Mouse (Mus musculus) hindlimb bud, embryonic 11.5 days (tissue): ENCODE results near the gene Disc1.
A peak's percentile ranks its signal among the peaks of the same experiment; 100 is the strongest.

Experiments
- DNase-seq: peaks from one replicate; pipeline ENCODE4 v3.0.0-alpha.2; 2012; ENCODE audit warnings: low read depth, low spot score; ENCODE audit errors: extremely low spot score

Disc1 gene

DNA sequence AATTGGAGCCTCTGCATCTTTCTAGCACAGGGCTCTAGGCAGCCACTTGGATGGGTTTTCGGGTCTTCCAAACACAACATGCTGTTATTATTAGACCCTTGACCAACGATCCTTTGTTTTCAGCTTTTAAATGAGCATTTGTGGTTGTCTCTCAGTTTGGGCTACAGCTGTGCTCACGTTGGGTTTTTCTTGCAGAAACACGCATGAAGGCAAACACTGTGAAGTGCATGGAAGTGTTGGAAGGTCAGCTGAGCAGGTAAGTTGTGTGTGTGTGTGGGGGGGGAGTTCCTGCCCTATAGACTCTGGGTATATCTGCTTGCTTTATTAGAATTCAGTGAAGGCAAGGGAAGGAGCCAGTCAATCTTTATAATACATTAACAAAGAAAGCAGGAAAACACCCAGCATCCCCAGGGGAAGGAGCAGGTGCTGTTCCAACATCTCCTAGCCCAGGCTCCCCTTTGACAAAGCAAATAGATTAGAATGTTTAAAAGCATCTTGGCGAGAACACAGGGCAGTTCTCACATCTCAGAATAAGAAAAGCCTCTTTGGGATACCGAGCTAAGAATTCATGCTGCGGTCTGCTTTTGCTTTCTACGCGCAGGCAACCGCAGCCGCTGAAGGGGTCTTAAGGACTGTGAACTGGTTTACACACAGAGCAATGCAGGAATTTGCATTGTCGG lies 164.0 kb downstream of the Disc1 start:
- no peak for DNase-seq

DNA sequence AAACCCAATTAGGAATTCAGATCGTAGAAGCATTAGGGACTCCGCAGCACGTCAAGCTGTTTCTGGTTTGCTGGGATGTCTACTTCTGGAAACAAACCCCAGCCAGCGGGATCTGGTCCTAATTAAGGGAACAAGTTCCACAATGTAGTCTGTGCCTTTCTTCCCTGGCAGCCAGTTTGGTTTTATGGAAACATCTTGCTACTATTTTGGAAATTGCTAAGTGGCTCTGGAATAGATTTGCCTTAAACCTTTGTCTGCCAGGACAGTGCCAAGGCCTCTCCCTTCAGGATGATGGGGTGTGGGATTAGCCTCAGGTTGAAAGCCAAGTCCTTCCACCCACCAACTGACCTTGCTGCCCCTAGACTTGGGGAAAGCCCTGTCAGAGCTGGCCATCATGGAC lies 164.7 kb downstream of the Disc1 start:
- DNase-seq: peak; percentile 85

DNA sequence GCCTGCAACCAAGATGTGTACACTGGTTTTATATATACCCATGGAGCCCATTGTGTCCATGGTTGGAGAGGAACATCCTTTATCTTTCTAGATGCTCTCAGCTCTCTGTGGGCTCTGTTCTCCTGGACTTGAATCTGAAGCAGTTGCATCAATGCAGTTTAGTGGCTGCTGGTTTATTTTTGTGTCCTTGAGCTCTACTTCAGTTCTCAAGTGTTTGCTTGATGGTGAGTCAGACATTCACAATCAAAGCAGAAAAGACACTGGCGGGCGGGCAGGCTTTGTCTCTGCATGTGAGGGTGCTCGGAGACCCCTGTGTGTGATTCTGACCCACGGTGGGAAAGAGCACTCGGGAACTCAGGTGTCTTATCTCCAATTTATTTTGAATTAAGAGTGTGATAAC lies 166.6 kb downstream of the Disc1 start:
- DNase-seq: no peak

DNA sequence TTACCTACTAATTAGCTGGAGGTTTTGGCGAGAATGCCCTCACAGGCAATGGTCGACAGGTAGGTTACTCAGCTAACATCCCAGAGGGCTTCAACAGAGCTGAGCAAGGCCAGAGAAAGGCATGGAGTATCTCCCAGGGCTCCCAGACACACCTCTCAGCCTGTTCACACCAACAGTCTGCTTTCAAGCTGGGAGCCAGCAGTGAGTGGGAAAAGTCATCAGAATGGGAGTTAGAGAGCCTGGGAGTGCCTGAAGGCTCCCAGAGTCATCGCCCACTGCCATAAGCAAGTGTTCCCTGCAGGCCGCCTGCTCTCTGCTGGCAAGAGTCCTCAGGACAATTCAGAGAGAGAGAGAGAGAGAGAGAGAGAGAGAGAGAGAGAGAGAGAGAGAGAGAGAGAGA lies 167.1 kb downstream of the Disc1 start:
- DNase-seq: no peak

DNA sequence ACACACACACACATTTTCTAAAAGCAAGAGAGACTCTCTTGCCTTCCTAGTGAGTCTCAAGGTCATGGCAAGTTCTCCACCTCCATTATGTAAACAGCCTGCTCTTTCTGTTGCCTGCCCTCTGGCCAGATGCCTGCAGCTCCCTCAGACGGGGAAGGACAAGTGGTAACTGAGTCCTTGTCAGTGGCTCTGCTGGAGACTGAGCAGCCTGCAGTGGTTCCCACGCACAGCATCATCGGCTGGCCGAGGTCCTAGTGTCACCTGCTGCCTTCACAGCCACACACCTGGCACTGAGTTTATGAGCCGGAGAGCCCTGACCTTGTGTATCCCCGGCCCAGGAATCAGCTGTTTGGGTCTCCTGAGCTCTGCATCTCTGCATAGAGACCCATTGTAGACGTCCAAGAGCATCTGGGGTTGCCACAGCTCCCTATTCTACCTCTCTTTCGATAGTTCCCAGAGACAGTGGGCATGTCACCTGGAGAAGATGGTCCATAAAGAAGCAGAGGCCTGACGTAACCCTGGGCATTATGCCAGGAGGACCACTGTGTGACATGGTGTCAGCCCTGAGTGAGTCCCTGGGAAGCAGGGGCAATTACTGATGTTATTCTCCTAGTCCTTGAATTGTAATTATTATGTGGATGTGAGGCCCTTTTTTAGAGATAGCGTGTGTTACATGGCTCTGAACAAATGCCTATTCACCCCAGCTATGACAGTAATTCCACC lies 169.2 kb downstream of the Disc1 start:
- no peak for DNase-seq

DNA sequence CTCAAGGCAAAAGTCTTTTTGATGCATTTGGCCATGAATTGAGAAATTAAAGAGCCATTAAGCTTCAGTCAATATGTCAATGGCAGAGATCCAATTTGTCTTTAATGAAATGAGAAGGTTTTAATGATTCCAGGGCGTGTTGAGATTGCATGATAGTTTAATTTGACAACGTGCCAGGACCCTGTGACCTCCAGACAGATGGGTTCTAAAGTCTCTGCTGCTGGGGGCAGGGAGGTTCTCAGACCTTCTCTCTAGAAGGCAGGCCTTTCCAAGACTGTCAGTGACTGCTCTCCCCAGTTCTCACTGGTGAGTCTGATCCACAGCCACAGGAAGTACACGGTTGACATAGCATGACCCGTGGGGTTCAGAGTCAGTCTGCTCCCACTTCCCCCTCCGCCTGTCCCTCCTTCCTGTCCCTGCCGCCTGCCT lies 170.3 kb downstream of the Disc1 start:
- no peak for DNase-seq

DNA sequence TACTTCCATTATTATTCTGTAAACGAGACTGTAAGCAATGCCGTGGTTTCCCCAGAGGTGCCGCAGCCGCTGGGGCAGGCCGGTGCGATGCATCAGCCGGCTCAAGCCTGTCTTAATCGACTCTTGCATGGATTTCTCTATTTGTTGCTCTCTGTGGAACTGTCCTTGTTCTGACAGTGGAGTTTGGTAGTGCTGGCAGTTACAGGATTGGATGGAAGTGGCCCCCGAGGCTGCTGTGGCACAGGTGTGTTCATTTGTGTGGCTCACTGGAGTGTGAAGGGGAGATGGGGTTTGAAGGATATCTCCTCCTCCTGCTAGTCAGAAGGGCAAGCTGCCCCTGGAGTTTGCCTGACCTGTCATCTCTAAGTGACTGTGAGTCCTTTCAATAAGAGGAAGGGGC lies 171.3 kb downstream of the Disc1 start:
- no peak for DNase-seq

DNA sequence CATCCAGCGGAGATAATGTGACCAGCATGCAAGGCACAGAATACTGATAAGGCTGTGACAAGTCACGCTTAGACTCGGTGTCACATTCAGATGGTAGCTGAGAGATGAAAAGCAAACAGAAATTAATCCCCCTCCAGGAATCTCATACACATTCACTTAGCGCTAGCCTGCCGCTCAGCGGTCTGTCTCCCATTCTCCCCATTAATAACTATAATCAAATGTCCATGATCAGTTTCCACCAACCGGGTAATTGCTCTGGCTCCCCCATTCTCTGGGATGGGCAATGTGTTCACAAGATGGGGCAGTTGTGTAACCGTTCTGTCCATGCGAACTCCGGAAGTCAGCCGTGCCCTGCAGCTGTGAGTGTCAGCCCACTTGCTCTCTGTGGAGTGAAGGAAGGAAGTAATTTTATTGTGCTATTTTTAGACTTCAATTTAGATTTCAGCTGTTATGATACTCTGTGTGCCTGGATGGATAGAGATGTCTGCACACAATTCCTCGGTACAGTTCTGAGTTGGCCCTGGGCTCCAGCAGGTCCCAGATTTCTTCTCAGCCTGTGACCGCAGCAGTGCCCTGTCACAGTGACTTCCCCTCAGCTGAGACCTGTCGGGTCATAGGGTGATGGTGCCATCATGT lies 173.1 kb downstream of the Disc1 start:
- DNase-seq: no peak

DNA sequence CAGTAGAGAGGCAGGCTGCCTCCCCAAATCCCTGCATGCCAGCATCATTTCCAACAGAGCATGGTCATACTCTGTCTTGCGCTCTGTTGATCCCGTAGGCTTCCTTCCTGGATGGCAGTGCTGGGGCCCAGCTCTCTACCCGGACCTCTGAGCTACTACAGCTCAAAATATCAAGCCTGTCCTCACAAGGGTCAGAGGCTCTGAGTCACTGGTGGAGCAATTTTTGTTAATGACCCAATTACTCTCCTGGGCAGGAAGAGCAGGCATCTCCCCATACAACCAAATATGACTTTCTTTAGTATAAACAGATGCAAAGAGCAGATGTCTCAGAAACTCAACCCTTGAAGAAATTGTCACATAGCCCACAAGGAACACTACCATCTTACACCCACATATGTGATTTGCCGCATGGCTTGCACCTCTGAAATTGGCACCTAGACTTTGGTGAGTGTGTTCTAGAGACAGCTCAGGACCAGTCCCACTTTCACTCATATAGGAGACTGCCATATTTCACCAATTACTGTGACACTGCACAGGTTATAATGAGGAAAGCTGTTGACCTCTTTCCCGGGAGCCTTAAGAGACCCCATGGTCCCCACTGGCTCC lies 176.6 kb downstream of the Disc1 start:
- no peak for DNase-seq

DNA sequence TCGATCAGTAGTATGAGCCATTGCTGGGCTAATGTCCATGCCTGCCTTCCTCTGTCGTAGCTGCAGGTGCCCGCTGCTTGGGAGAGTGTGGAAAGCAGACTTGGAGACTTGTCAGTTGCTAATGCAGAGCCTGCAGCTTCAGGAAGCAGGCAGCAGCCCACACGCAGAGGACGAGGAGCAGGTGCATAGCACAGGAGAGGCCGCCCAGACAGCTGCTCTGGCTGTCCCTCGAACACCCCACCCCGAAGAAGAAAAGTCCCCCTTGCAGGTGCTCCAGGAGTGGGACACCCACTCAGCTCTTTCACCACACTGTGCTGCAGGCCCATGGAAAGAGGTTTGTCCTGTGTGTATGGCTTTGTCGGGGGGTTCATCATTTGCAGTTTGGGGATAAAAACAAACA lies 178.7 kb downstream of the Disc1 start:
- DNase-seq: no peak

DNA sequence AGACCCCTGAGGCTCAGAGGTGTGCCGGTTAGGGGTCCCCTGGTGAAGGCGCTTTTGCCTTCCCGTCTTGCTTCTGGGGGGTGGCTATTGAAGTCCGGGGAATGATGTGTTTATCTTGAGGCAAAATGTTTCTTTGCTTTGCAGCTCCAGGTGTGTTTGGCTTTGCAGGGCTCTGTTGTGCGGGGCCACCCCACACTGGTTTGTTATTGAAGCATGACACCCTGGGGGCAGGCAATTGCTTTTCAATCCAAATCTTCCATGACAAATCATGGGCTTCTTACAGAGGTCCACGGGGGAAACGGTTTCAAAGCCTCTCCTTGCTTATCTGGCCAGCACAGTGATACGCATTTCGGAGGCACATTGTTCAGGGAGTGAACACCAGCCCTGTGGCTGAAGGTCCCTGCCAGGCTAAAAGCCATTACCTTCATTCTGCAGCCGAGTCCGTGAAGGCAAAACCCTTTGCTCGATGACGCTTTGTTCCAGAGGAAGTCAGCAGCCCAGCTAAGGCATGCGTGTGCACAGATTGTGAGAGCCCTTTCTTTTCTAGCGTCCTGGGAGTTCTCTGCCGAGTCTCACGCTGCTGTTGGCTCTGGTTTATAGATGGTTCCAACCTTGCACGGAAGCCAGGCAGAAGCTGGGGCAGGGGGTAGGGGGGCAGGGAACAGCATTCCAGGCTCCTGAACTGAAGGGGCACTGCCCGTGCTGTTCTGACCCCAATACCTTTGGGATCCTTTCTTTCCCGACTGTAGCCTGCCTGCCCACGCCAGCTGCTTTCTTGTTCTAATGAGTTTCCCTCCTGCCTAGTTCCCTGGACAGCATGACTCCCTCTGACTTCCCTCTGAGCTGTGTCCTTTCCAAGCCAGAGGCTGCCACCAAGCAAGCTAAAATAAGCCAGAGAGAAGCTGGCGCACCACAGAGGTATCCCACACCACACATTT lies 182.2 kb downstream of the Disc1 start:
- DNase-seq: no peak

DNA sequence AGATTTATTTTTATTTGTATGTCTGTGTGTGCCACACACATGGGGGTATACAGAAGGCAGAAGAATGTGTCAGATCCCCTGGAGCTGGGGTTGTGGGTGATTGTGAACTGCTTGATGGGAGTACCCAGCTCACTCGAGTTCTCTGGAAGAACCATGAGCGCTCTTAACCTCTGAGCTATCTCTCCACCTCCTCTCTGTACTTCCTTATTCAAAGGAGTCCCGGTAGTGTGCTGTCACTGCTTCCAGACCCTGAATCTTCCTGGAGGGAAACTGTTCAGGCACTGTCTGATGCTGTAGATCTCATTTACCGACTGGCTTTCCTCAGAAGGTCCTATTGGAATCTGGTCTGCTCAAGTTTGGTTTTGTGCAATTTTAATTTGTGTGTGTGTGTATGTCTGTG lies 186.8 kb downstream of the Disc1 start:
- no peak for DNase-seq

DNA sequence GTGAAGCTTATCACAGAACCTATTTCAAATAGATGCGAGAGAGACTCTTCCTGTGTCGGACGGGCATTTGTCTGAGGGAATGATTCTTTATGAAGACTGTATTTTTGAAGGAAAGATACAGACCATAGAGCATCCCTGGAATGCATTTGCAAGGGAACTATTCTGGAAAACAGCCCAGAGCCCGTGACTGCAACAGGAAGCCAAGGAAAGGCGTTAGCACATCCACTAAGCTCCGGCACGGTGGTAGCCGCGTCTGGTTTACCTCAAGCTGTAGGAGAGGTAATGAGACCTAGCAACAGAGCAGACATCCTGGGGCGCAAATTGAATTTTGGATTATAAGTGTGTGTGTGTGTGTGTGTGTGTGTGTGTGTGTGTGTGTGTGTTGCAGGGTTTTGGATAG lies 188.4 kb downstream of the Disc1 start:
- DNase-seq: no peak

DNA sequence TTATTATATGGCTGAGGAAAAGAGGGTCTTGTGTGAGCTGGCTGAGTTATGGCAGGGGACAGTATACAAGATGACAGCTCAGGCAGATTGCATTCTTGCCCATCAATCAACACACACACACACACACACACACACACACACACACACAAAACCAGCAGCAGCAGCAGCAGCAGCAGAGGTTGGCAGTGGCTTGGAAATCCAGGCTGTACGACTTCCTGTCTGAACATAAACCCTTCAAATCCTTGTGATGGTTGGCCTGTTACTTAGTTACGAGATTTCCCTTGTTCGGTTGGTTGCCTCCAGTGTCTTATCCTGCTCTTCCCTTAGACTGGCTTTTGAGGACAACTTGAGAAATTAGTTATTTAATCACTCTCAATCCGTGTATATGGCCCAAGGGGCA lies 188.9 kb downstream of the Disc1 start:
- DNase-seq: no peak

DNA sequence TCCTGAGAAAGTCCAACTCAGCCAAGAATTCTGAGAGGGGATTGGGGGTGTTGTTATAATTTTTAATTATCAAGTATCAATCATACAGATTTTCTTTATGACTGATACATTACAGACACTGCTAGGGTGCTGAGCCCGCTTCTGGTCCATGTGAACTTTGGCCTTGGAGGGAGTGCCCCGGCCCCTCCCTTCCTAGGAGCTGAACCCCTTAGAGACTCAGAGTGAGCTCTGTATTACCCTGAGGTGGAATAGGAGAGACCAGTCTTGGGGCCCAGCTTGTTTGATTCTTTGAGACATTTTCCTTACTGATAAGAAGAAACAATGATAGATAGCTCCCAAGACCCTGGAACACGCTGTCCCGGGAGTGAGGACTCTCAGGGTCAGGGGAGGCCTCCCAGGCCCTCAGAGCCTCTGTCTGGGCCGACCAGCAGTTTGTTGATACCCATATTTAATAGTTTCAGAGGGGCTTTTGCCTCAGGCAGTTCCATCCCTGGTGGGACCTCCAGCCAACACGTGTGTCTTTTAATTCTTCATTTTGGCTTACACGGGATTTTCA lies 192.8 kb downstream of the Disc1 start:
- DNase-seq: no peak

DNA sequence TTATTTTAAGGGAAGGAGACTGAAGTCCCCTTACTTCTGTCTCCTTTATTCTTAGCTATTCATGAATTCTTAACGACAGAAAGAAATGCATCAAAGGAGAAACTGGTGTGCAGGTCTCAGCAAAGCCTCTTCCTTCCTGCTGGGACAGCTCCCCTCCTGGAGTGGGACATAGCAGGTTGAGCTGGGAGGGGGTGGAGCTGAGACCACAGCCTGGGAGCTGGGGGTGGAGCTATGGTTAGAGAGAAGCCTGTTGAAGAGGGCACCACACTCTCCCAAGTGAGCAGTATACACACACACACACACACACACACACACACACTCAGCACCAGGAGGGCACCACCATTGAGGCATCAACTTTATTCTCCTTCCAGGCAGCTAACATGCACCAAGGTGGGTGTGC lies 193.4 kb downstream of the Disc1 start:
- DNase-seq: no peak

DNA sequence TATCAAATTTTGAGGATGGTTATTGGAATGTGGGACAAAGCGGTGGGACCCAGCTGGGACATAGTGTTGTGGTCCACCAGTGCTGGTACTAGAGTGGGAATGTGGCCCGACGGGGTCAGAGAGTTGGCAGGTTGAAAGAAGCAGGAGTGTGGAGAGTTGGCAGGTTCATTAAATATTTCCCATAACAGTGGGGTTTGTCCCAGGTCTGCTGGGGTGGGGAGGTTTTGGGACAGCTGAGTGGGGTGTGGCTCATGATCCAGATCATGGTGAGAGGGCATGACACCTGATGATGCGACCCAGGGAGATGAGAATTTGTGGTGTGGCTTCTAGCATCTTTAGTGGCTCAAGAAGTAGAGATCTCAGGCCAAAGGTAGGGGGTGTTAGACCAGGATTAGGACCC lies 199.0 kb downstream of the Disc1 start:
- DNase-seq: no peak

DNA sequence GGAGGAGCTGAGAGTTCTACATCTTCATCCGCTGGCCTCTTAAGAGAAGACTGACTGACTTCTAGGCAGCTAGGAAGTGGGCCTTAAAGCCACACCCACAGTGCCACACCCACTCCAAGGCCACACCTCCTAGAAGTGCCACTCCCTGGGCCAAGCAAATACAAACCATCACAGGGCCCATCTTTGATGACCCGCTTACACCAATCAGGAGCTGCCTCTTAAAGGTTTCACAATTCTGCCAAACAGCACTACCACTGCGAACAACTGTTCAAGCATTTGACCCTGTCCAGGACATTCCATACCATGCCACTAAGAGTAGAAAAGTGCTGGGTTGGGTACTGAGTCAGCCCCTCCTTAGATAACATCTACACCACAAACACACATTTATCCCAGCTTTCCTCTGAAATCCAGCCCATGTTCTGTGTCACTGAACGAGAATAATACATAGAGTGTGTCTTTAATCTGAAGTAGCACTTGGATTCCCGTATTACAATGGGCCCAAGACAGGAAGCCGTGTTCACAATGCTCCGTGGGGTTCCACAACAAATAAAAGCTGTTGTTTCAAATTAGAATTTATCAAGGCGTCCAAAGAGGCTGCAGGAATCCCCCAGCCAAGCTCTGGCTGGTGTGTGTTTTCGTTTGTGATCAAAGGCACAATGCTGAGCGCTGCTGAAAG lies 199.6 kb downstream of the Disc1 start:
- no peak for DNase-seq

DNA sequence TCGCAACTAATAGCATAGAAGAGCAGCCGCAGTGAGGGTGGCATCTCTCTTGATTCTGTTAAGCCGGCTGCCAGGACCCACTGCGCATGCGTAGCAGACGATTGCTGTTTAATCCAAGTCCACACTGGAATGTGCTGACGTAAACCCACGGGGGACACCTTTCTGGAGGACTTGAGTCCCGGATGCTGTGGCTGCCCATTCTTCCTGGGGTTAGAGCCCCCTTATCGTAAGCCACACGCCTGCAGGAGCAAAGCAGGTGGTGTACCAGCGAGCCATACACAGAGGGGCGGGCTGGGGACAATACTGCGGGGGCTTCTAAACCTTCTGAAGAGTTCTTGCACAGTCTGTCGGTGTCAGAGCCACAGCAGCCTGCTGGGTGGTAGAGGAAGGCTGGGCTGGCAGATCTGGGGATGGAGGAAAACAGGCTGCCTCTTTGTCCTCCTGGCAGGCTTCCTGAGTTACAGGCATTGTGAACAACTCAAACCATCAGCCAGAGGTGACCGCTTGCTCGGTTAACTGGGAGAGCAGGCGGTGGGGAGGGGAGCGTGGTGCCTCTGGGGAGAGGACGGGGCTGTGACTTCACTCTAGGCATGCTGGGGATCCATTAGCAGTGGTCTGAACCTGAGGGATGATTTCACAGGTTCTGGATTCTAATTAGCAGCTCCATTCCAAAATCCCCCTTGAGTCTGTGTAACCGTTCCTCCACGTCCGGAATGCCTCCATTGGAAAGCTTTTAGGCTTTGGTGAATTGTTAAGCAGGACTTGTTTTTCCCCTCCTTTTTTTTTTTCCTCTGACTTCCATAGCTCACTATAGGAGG lies 200.4 kb downstream of the Disc1 start:
- no peak for DNase-seq
